Mouse (Mus musculus) kidney, postnatal 36 days (tissue): Measurements from ENCODE around the gene Cfap206.

Experiments used
- DNase-seq, 2 experiments: peaks; one replicate each; pipeline ENCODE4 v3.0.0; 2021 to 2022; ENCODE audit warnings: mixed read lengths in 2 of 2

Cfap206 gene

DNA sequence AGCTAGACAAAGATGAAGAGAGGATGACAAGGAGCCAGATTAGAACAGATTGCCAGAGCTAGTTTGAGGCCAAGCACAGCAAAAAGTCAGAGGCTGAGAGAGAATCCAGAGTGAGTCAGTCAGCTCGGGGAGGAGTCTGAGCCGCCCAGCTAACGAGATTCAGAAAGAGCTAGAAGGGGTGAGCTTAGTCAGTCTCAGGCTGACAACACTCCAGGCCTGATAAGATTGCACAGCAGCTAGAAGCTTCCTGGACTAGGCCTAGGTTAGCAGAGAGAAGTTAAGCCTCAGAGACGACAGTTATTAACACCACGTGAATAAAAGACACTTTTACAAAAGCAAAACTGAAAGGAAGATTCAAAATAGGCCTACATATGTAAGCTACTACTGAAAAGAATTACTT, 62.1 kb downstream of the Cfap206 start:
- DNase-seq: no peak

DNA sequence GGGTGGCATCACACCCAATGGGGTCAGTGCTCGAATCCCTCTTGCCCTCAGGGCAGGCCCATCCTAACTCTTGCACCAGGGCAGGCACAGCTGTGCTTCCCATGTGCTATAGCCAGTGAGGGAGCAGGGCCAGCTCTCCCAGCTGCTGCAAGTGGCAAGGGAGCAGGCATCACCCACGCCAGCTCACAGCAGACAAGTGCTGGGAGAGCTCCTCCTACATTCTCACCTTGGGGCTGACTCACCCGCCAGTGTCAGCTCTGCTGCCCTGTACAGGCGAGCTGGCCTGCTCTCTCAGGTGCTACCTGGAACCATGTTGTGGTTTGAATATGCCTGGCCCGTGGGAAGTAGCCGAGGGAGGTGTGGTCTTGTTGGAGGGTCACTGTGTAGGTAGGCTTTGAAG, 68.1 kb downstream of the Cfap206 start:
- DNase-seq: no peak

DNA sequence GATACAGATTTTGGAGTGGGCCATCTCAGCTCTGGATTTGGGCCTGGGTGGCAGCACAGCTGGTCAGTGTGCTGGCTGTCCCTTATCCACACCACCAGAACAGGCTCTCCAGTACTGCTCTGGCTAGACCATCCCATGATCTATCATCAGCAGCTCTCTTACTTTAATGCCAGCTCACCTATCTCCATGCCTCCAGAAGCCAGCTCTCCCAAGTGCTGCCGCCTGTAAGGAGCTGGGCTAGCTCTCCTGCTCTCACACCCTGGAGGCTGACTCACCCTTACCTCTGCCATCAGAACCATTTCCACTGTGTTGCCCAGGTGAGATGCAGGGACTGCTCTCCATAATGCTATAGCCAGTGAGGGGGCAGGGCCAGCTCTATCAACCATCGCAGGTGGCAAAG, 68.5 kb downstream of the Cfap206 start:
- DNase-seq: no peak

DNA sequence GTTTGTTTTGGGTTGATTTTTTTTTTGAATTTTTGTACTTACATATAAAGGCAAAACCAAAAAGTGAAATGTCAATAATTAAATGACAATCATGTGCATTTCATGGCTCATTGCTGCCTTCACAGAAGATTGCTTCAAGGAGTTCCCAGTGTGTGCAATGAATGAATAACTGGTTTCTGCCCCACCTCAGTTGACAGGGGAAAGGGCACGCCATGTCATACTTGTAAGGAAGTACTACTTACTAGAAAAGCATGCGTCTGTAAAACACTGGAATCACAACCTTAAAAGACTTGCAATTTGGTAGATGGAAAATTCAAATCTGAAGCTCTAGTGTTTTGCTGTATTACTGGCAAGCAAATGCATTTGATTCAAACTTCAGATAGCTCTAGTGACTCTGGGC, 71.0 kb downstream of the Cfap206 start:
- no peak for DNase-seq

DNA sequence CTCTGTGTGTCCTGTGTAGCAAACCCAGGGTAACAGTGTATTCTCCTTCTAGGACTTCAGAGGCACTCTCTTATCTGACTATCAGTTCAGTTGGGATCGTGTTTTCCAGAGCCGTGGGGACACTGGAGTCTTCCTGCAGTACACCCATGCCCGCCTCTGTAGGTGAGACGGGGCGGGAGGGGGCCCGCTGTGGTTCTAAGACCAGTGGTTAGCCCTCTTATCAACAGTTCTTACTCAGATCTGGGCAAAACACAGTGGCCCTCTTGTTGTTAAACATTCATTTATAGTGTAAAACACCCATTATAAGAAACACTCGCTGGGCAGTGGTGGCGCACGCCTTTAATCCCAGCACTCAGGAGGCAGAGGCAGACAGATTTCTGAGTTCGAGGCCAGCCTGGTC, 73.9 kb downstream of the Cfap206 start:
- DNase-seq: no peak

DNA sequence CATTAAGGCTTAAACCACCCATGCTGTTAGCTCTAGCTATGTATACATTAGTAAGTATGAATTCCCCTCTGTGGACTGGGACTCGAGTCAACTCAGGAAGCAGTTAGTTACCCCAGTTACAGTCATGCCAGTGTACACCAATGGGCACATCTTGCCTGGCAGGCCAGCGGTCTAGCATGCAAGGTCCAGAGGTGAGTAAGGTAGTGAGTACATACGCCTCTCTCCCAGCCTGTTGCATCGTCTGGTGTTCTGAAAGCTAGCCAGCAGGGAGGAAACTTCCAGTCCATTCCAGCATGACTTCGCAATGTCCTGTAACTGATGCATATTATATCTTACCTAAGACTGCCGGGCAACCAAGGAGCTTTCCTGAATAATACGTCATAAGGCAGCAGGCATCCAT, 76.8 kb downstream of the Cfap206 start:
- no peak for DNase-seq

DNA sequence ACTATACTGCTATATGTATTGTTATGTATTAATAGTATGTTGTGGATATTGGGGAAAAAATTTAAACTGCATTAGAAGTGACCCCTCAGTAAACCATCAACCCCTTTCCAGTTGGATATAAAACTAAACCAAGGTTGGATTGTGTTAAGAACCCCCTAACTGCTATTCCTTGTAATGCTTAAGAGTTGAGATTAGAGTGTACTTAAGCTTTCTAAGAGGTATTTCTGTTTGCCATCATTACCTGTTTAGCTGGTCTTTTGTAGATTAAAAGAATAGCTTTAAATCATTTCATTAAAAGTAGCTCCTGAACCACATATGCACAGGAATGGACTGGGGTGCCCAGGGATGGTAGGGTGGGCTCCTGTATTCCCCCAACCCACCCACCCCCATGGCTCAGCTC, 85.2 kb downstream of the Cfap206 start:
- no peak for DNase-seq

DNA sequence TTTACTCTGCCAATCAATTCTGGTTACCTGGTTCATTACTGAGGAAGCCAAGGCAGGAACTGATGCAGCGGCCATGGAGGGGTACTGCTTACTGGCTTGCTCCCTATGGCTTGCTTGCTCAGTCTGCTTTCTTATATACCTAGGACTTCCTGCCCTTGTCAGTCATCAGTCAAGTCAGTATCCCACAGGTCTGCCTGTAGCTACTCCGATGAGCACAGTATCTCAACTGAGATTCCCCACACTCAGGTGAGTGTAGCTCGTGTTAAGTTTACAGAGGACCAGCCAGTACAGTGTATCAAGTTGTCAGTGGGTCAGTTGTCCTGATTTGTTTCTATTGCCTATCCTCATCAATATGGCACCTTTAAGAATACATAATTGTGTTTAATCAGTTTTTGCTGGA, 89.3 kb downstream of the Cfap206 start:
- no peak for DNase-seq

DNA sequence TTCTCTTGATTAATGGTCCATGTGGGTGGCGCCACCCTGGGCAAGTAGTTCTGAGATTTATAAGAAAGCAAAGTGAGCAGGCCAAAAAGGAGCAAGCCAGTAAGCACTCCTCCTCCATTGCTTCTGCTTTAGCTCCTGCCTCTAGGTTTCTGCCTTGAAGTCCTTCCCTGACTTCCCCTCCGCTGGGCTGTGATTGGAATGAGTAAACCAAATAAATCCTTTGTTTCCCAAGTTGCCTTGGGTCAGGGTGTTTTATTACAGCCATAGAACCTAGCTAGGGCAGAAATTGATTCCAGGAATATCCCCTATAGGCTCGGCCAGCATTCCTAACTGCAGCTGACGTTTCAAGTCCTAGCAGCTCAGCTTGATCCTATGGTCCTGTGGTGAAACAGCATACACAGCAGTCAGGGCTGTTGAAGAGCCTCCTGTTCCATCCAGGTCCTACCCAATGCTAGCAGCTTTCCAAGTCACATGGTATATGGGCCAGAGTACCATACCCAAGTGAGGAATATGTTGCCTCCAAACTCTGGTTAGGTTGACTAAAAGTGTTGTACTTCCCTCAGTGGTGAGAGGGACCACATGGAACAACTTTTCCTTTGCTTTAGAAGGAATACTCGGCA, 90.2 kb downstream of the Cfap206 start:
- DNase-seq: no peak
